In genomic region chr11:102140508-102140907, GRCm38 (mm10) we compare ENCODE assay signal across 9 mouse cellular contexts. TPM values are rescaled to one million over a fixed set of nuclear protein-coding genes. Genes with fewer than 3 reads are reported as not detected.
DNase-seq lines count a peak whose midpoint lies in the region; ATAC-seq and TF ChIP-seq lines count a peak whose summit lies in the region.
"Had no signal": no experiment of that assay in that cellular context is flagged by ENCODE, and none has a peak within 500 bp of the region (broad histone marks: within the 10 kb centered on the region; RNA-seq: fewer than 3 reads in every experiment).

No protein-coding gene starts in this region.

- peak; percentile 47 for DNase-seq in cerebellum, adult 11 months
- no peak for DNase-seq in cerebellum, adult 11-12 months
- peak; percentile 97 for DNase-seq in midbrain, embryonic 11.5 days (ENCODE audit: low spot score, missing footprints)
- DNase-seq in c-Kit-positive CD71-negative TER-119-negative erythroid progenitor cells, embryonic 14.5 days (ENCODE audit: low read depth), result peak; percentile 73
- DNase-seq in heart, postnatal 36 days, result peak; percentile 66 to 71
- DNase-seq in liver, postnatal 0 days, result peak; percentile 79
- peak; percentile 22 for DNase-seq in skeletal muscle tissue, adult 2 months (ENCODE audit: low read depth, low spot score)

- H3K36me3 ChIP-seq in midbrain, embryonic 11.5 days (ENCODE audit: control insufficient read depth, insufficient read depth, low read length), result no peaks in the 10 kb centered on the region
- H3K36me3 ChIP-seq in midbrain, embryonic 16.5 days (ENCODE audit: control insufficient read depth, insufficient read depth, low read length), result no peaks in the 10 kb centered on the region
- no peaks in the 10 kb centered on the region for H3K36me3 ChIP-seq in liver, postnatal 0 days (replicated peaks; ENCODE audit: insufficient read depth, low read length)

- no peak overlapping the region for H3K9ac ChIP-seq in midbrain, embryonic 11.5 days (ENCODE audit: low read length)
- no peak overlapping the region for H3K9ac ChIP-seq in midbrain, embryonic 16.5 days (ENCODE audit: low read depth, low read length)
- H3K9ac ChIP-seq in liver, postnatal 0 days (replicated peaks), result no peak overlapping the region

- WGBS in midbrain, embryonic 11.5 days, result 5% methylated on average over 5 of the region's 5 CpGs
- WGBS in midbrain, embryonic 16.5 days, result 5% methylated on average over 5 of the region's 5 CpGs
- WGBS in liver, postnatal 0 days (ENCODE audit: insufficient replicate concordance), result 3% methylated on average over 5 of the region's 5 CpGs

- no peak for TF ChIP-seq EP300 in liver, postnatal 0 days (IDR thresholded peaks at IDR 0.05; ENCODE audit: low read depth)

- H3K9me3 ChIP-seq in midbrain, embryonic 11.5 days (ENCODE audit: control insufficient read depth, low read length), result no peaks in the 10 kb centered on the region
- H3K9me3 ChIP-seq in midbrain, embryonic 16.5 days (replicated peaks; ENCODE audit: control insufficient read depth, low read length, poor library complexity, severe bottlenecking), result no peaks in the 10 kb centered on the region
- H3K9me3 ChIP-seq in liver, postnatal 0 days (ENCODE audit: low read length), result no peaks in the 10 kb centered on the region

- no peak overlapping the region for H3K4me2 ChIP-seq in midbrain, embryonic 11.5 days
- no peak overlapping the region for H3K4me2 ChIP-seq in midbrain, embryonic 16.5 days (ENCODE audit: low read length)
- no peak overlapping the region for H3K4me2 ChIP-seq in liver, postnatal 0 days (ENCODE audit: low read depth, low read length)

- ATAC-seq in midbrain, embryonic 11.5 days (ENCODE audit: low FRiP score), result no peak
- no peak for ATAC-seq in midbrain, embryonic 16.5 days
- ATAC-seq in liver, postnatal 0 days, result no peak

- peak; percentile 91 for TF ChIP-seq CTCF in liver, postnatal 0 days (IDR thresholded peaks at IDR 0.05; ENCODE audit: low read depth)

- peaks cover 16% of the 10 kb centered on the region for H3K27me3 ChIP-seq in midbrain, embryonic 11.5 days (ENCODE audit: control insufficient read depth, insufficient read depth, low read length)
- peaks cover 21% of the 10 kb centered on the region for H3K27me3 ChIP-seq in midbrain, embryonic 16.5 days (ENCODE audit: control insufficient read depth, insufficient read depth, low read depth, low read length)
- peaks cover 7% of the 10 kb centered on the region; the same call in 1 of the 2 replicates for H3K27me3 ChIP-seq in liver, postnatal 0 days (ENCODE audit: insufficient read depth, low read length)

- intact Hi-C loops in heart, postnatal 36 days (cut with DNase I), result no loop called here

- no peak overlapping the region for H3K27ac ChIP-seq in midbrain, embryonic 11.5 days (ENCODE audit: low read depth, low read length)
- H3K27ac ChIP-seq in midbrain, embryonic 16.5 days (ENCODE audit: low read length), result no peak overlapping the region
- H3K27ac ChIP-seq in liver, postnatal 0 days (ENCODE audit: low read depth), result no peak overlapping the region

- H3K4me1 ChIP-seq in midbrain, embryonic 11.5 days (ENCODE audit: control insufficient read depth, insufficient read depth, low read length), result 0 out of 2 replicates have a peak, but pooled peaks cover 2% of the 10 kb centered on the region
- peaks cover 1% of the 10 kb centered on the region for H3K4me1 ChIP-seq in midbrain, embryonic 16.5 days (ENCODE audit: control insufficient read depth, insufficient read depth, low read length)
- H3K4me1 ChIP-seq in liver, postnatal 0 days (ENCODE audit: insufficient read depth), result peaks cover 3% of the 10 kb centered on the region

- no peak overlapping the region for H3K4me3 ChIP-seq in midbrain, embryonic 11.5 days (ENCODE audit: low read depth, low read length)
- H3K4me3 ChIP-seq in midbrain, embryonic 16.5 days (ENCODE audit: low read depth, low read length), result no peak overlapping the region
- no peak overlapping the region for H3K4me3 ChIP-seq in liver, postnatal 0 days (ENCODE audit: low read depth, low read length)

RNA-seq across cellular contexts. Expression of gene Nags, which starts 4.8 kb away (rescaled TPM):
- not detected in 2 replicates for polyA plus RNA-seq in midbrain, embryonic 11.5 days (2014; fragmentation: Nextera tagmentation; extraction: Ambion mirVana)
- polyA plus RNA-seq in midbrain, embryonic 16.5 days (2015; fragmentation: Nextera tagmentation; extraction: Ambion mirVana), result 0.20 TPM in 1 of 2 replicates, not detected in the other
- not detected for total RNA-seq in heart, postnatal 36 days (2021)
- polyA plus RNA-seq in liver, postnatal 0 days (2015; fragmentation: Nextera tagmentation; extraction: Ambion mirVana), result 18.5 and 25.1 TPM in 2 replicates
- total RNA-seq: layer of hippocampus, adult 18-20 months had no signal

RNA-seq across cellular contexts. Expression of gene Tmem101, which starts 15.7 kb away (rescaled TPM):
- 33.5 and 35.9 TPM in 2 replicates for polyA plus RNA-seq in midbrain, embryonic 11.5 days (2014; fragmentation: Nextera tagmentation; extraction: Ambion mirVana)
- 45.8 and 46.5 TPM in 2 replicates for polyA plus RNA-seq in midbrain, embryonic 16.5 days (2015; fragmentation: Nextera tagmentation; extraction: Ambion mirVana)
- 10 to 100 TPM; 13.0 to 13.7 TPM for total RNA-seq in heart, postnatal 36 days (2021)
- 5.8 and 6.4 TPM in 2 replicates for polyA plus RNA-seq in liver, postnatal 0 days (2015; fragmentation: Nextera tagmentation; extraction: Ambion mirVana)

RNA-seq across cellular contexts. Expression of gene Pyy, which starts 32.9 kb away (rescaled TPM):
- polyA plus RNA-seq in midbrain, embryonic 11.5 days (2014; fragmentation: Nextera tagmentation; extraction: Ambion mirVana), result 0.44 TPM in 1 of 2 replicates, not detected in the other
- not detected in 2 replicates for polyA plus RNA-seq in midbrain, embryonic 16.5 days (2015; fragmentation: Nextera tagmentation; extraction: Ambion mirVana)
- total RNA-seq in heart, postnatal 36 days (2021), result not detected
- polyA plus RNA-seq in liver, postnatal 0 days (2015; fragmentation: Nextera tagmentation; extraction: Ambion mirVana), result 1.8 TPM in 1 of 2 replicates, not detected in the other
- total RNA-seq: layer of hippocampus, adult 18-20 months had no signal

RNA-seq across cellular contexts. Expression of gene Ppy, which starts 39.4 kb away (rescaled TPM):
- polyA plus RNA-seq in midbrain, embryonic 11.5 days (2014; fragmentation: Nextera tagmentation; extraction: Ambion mirVana), result not detected in 2 replicates
- not detected in 2 replicates for polyA plus RNA-seq in midbrain, embryonic 16.5 days (2015; fragmentation: Nextera tagmentation; extraction: Ambion mirVana)
- total RNA-seq in heart, postnatal 36 days (2021), result not detected
- polyA plus RNA-seq in liver, postnatal 0 days (2015; fragmentation: Nextera tagmentation; extraction: Ambion mirVana), result 0.72 TPM in 1 of 2 replicates, not detected in the other
- total RNA-seq: layer of hippocampus, adult 18-20 months had no signal

RNA-seq across cellular contexts. Expression of gene Lsm12, which starts 44.6 kb away (rescaled TPM):
- polyA plus RNA-seq in midbrain, embryonic 11.5 days (2014; fragmentation: Nextera tagmentation; extraction: Ambion mirVana), result 73.5 and 74.8 TPM in 2 replicates
- polyA plus RNA-seq in midbrain, embryonic 16.5 days (2015; fragmentation: Nextera tagmentation; extraction: Ambion mirVana), result 87.8 and 95.3 TPM in 2 replicates
- total RNA-seq in heart, postnatal 36 days (2021), result 10 to 100 TPM; 44.7 to 52.6 TPM
- polyA plus RNA-seq in liver, postnatal 0 days (2015; fragmentation: Nextera tagmentation; extraction: Ambion mirVana), result 52.2 and 55.0 TPM in 2 replicates

Comparison
In these comparisons a context has a peak if more than half of its experiments do, and no peak if none do; other contexts are left out.
1. RNA of gene Nags, which starts 4.8 kb away (polyA plus RNA-seq): 18.5 to 25.1 TPM in liver, postnatal 0 days; 0.20 TPM in midbrain, embryonic 16.5 days and not detected in midbrain, embryonic 11.5 days; every median in the first group is over 10 times any median in the second.